In the genomic region with DNA sequence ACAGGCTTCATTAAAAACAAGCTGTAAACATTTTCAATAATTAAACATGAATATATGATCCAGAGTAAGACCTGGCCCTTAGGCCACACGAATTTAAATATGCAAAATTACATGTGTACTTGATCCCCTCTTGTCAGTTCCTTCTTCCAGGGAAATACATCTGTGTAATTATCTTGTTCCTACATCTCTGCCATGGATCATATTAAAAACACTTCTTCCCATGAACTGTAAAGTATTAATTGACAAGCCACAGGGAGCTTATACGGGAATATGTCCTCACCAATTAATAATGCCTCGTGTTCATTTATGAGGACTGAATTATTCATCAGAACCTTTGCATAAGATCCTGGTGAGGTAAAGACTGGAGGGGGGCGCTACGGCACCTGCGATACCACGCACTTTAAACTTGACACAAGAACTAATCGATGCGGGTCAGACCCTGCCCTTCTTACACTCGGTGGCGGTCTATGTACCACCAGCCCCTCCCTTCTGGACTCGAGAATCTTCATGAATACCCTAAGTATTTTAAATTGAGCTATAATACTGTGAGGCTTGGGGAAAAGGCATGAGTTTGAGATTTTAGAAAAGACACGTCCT, we compare ENCODE assay signal across 14 mouse cellular contexts.
"Had no signal": no experiment of that assay in that cellular context is flagged by ENCODE, and none has a peak within 500 bp of the region (broad histone marks: within the 10 kb centered on the region; RNA-seq: fewer than 3 reads in every experiment).

No protein-coding gene starts in this region.

- H3K4me2 ChIP-seq: liver, embryonic 12.5 days; lung, embryonic 14.5 days; midbrain, embryonic 12.5 days; neural tube, embryonic 12.5 days; stomach, embryonic 15.5 days had no signal

- H3K4me1 ChIP-seq: liver, embryonic 12.5 days; midbrain, embryonic 12.5 days; neural tube, embryonic 12.5 days; stomach, embryonic 15.5 days had no signal

- DNase-seq: lung, adult 18-20 months; lung, embryonic 14.5 days; lung, postnatal 10 days; lung, postnatal 4 days; right cerebral cortex, postnatal 14 days; thymus, adult 2 months; thymus, postnatal 25 days; thymus, postnatal 4 days had no signal

- ATAC-seq: liver, embryonic 12.5 days had no signal

- H3K4me3 ChIP-seq: liver, embryonic 12.5 days; midbrain, embryonic 12.5 days; neural tube, embryonic 12.5 days; stomach, embryonic 15.5 days had no signal

- H3K27ac ChIP-seq: liver, embryonic 12.5 days; liver, embryonic 14.5 days; midbrain, embryonic 12.5 days; neural tube, embryonic 12.5 days; stomach, embryonic 15.5 days; stomach, postnatal 0 days had no signal

- H3K9me3 ChIP-seq: liver, embryonic 12.5 days; stomach, embryonic 15.5 days had no signal

- H3K9ac ChIP-seq: liver, embryonic 12.5 days; liver, embryonic 14.5 days; lung, embryonic 14.5 days; midbrain, embryonic 12.5 days; neural tube, embryonic 12.5 days; stomach, embryonic 15.5 days had no signal

- H3K27me3 ChIP-seq: liver, embryonic 12.5 days; midbrain, embryonic 12.5 days; neural tube, embryonic 12.5 days; stomach, embryonic 15.5 days had no signal
